ENCODE assay signal across 13 mouse cellular contexts in the genomic region with DNA sequence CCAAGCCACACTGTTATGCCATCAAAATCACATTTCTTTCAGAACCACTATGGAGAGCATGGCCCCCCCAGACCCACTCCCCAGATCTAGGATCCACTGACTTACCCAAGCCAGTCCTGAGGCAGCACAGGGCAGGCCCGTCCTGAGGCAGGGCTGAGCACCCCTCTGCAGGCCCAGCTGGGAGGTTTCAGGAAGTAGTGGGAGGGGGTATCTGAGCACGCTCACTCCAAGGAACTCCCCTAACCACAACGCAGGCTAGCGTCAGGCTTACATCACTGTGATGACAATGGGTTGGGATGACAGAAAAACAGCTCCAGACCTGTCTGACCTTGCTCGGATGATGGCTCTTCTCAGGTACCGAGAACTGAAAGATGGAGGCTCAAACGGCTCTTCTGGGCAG. TPM values are rescaled to one million over a fixed set of nuclear protein-coding genes. Genes with fewer than 3 reads are reported as not detected.
DNase-seq lines count a peak whose midpoint lies in the region; ATAC-seq and TF ChIP-seq lines count a peak whose summit lies in the region.
"Had no signal": no experiment of that assay in that cellular context is flagged by ENCODE, and none has a peak within 500 bp of the region (broad histone marks: within the 10 kb centered on the region; RNA-seq: fewer than 3 reads in every experiment).

No protein-coding gene starts in this region.

- intact Hi-C loops in heart, postnatal 14 days (cut with DNase I), result no loop called here
- intact Hi-C loops in left cerebral cortex, postnatal 4 days (cut with DNase I), result no loop called here

- no peak overlapping the region for H3K27ac ChIP-seq in midbrain, embryonic 11.5 days (ENCODE audit: low read depth, low read length)
- no peak overlapping the region for H3K27ac ChIP-seq in midbrain, embryonic 16.5 days (ENCODE audit: low read length)
- peak overlapping the region; percentile 33; the same call in 1 of the 2 replicates for H3K27ac ChIP-seq in macrophage
- H3K27ac ChIP-seq in cerebellum, adult 2 months (ENCODE audit: insufficient read depth, low read length), result no peak overlapping the region
- H3K27ac ChIP-seq: heart, adult 2 months; liver, embryonic 14.5 days had no signal

- H3K9ac ChIP-seq in midbrain, embryonic 11.5 days (ENCODE audit: low read length), result no peak overlapping the region
- H3K9ac ChIP-seq in midbrain, embryonic 16.5 days (ENCODE audit: low read depth, low read length), result no peak overlapping the region
- H3K9ac ChIP-seq: liver, embryonic 14.5 days had no signal

- DNase-seq in heart, adult 11 months, result peak; percentile 94
- DNase-seq in heart, postnatal 14 days, result no peak
- DNase-seq in midbrain, embryonic 11.5 days (ENCODE audit: low spot score, missing footprints), result no peak
- DNase-seq in thymus, postnatal 14 days, result peak; percentile 85
- no peak for DNase-seq in left cerebral cortex, postnatal 4 days
- no peak for DNase-seq in cerebellum, adult 2 months
- DNase-seq: kidney, adult 9 months; layer of hippocampus, postnatal 36 days; right cerebral cortex, postnatal 14 days had no signal

- no peaks in the 10 kb centered on the region for H3K27me3 ChIP-seq in midbrain, embryonic 11.5 days (ENCODE audit: control insufficient read depth, insufficient read depth, low read length)
- H3K27me3 ChIP-seq in midbrain, embryonic 16.5 days (ENCODE audit: control insufficient read depth, insufficient read depth, low read depth, low read length), result no peaks in the 10 kb centered on the region
- no peaks in the 10 kb centered on the region for H3K27me3 ChIP-seq in cerebellum, adult 2 months (ENCODE audit: control insufficient read depth, insufficient read depth, low read length)

- no peak overlapping the region for H3K4me3 ChIP-seq in midbrain, embryonic 11.5 days (ENCODE audit: low read depth, low read length)
- H3K4me3 ChIP-seq in midbrain, embryonic 16.5 days (ENCODE audit: low read depth, low read length), result no peak overlapping the region
- H3K4me3 ChIP-seq in macrophage (ENCODE audit: inconsistent target), result peak overlapping the region; percentile 30
- H3K4me3 ChIP-seq in cerebellum, adult 2 months (replicated peaks; ENCODE audit: insufficient read depth, low read depth, low read length), result no peak overlapping the region
- H3K4me3 ChIP-seq: heart, adult 2 months had no signal

- H3K9me3 ChIP-seq in midbrain, embryonic 11.5 days (ENCODE audit: control insufficient read depth, low read length), result no peaks in the 10 kb centered on the region
- H3K9me3 ChIP-seq in midbrain, embryonic 16.5 days (replicated peaks; ENCODE audit: control insufficient read depth, low read length, poor library complexity, severe bottlenecking), result no peaks in the 10 kb centered on the region

- 0 out of 2 replicates have a peak, but pooled peaks have one; percentile 22 for ATAC-seq in midbrain, embryonic 11.5 days (ENCODE audit: low FRiP score)
- ATAC-seq in midbrain, embryonic 16.5 days, result no peak

- no peak for TF ChIP-seq POLR2A in cerebellum, adult 2 months (IDR thresholded peaks at IDR 0.05; ENCODE audit: borderline replicate concordance, insufficient read depth, low read length)

- no peaks in the 10 kb centered on the region; the same call in 1 of the 2 replicates for H3K79me2 ChIP-seq in macrophage (ENCODE audit: inconsistent target)

- no peaks in the 10 kb centered on the region for H3K4me1 ChIP-seq in midbrain, embryonic 11.5 days (ENCODE audit: control insufficient read depth, insufficient read depth, low read length)
- H3K4me1 ChIP-seq in midbrain, embryonic 16.5 days (ENCODE audit: control insufficient read depth, insufficient read depth, low read length), result no peaks in the 10 kb centered on the region
- no peaks in the 10 kb centered on the region for H3K4me1 ChIP-seq in cerebellum, adult 2 months (ENCODE audit: control insufficient read depth, insufficient read depth, low read length)

- H3K36me3 ChIP-seq in midbrain, embryonic 11.5 days (ENCODE audit: control insufficient read depth, insufficient read depth, low read length), result no peaks in the 10 kb centered on the region
- H3K36me3 ChIP-seq in midbrain, embryonic 16.5 days (ENCODE audit: control insufficient read depth, insufficient read depth, low read length), result no peaks in the 10 kb centered on the region
- no peaks in the 10 kb centered on the region for H3K36me3 ChIP-seq in macrophage (ENCODE audit: inconsistent target)

- H3K4me2 ChIP-seq in midbrain, embryonic 11.5 days, result no peak overlapping the region
- H3K4me2 ChIP-seq in midbrain, embryonic 16.5 days (ENCODE audit: low read length), result no peak overlapping the region

- TF ChIP-seq CTCF in cerebellum, adult 2 months (IDR thresholded peaks at IDR 0.05; ENCODE audit: borderline replicate concordance, insufficient read depth, low read depth, low read length), result no peak

- 80% methylated on average over 7 of the region's 7 CpGs for WGBS in midbrain, embryonic 11.5 days
- WGBS in midbrain, embryonic 16.5 days, result 74% methylated on average over 7 of the region's 7 CpGs
- WGBS in macrophage (ENCODE audit: missing documents), result 25% methylated on average over 7 of the region's 7 CpGs
- WGBS in cerebellum, adult 2 months, result 87% methylated on average over 7 of the region's 7 CpGs

RNA-seq across cellular contexts. Expression of a gene that starts 7.3 kb away (rescaled TPM):
- 1 to 10 TPM in 1 of 2 experiments, under 1 TPM in 1; 0.22 to 2.0 TPM for total RNA-seq in heart, postnatal 14 days (2021)
- polyA plus RNA-seq in midbrain, embryonic 11.5 days (2014; fragmentation: Nextera tagmentation; extraction: Ambion mirVana), result not detected in 2 replicates
- 0.14 TPM in 1 of 2 replicates, not detected in the other for polyA plus RNA-seq in midbrain, embryonic 16.5 days (2015; fragmentation: Nextera tagmentation; extraction: Ambion mirVana)
- 10 to 100 TPM in 17 of 26 experiments, 1 to 10 TPM in 9; 3.0 to 63.3 (median 17.6) TPM for total RNA-seq in macrophage (2018; cell fraction: chromatin; rRNA removed)
- 10 to 100 TPM in 8 of 26 experiments, 1 to 10 TPM in 18; 2.8 to 35.1 (median 6.6) TPM for total RNA-seq in macrophage (2018; cell fraction: cytosol; rRNA removed)
- total RNA-seq in macrophage (2018; cell fraction: nucleus; rRNA removed), result 100 to 1,000 TPM in 3 of 26 experiments, 10 to 100 TPM in 20, 1 to 10 TPM in 3; 7.3 to 110 (median 37.5) TPM
- polyA plus RNA-seq in macrophage (2018), result 1.7 to 5.8 TPM (median 2.0 TPM) in 3 replicates
- total RNA-seq in left cerebral cortex, postnatal 4 days (2021), result not detected
- polyA plus RNA-seq in cerebellum, adult 2 months (2012; rRNA removed), result 0.05 and 0.08 TPM in 2 replicates
- total RNA-seq: layer of hippocampus, postnatal 36 days had no signal

RNA-seq across cellular contexts. Expression of a gene that starts 31.5 kb away (rescaled TPM):
- 10 to 100 TPM in 1 of 2 experiments, 1 to 10 TPM in 1; 7.8 to 12.1 TPM for total RNA-seq in heart, postnatal 14 days (2021)
- polyA plus RNA-seq in midbrain, embryonic 11.5 days (2014; fragmentation: Nextera tagmentation; extraction: Ambion mirVana), result 159 TPM in 2 replicates
- polyA plus RNA-seq in midbrain, embryonic 16.5 days (2015; fragmentation: Nextera tagmentation; extraction: Ambion mirVana), result 32.6 and 37.6 TPM in 2 replicates
- 10 to 100 TPM in 23 of 26 experiments, 1 to 10 TPM in 3; 5.3 to 54.6 (median 24.2) TPM for total RNA-seq in macrophage (2018; cell fraction: chromatin; rRNA removed)
- 10 to 100 TPM in 22 of 26 experiments, 1 to 10 TPM in 4; 7.2 to 27.0 (median 12.5) TPM for total RNA-seq in macrophage (2018; cell fraction: cytosol; rRNA removed)
- 10 to 100 TPM in 21 of 26 experiments, 1 to 10 TPM in 5; 7.7 to 62.7 (median 23.5) TPM for total RNA-seq in macrophage (2018; cell fraction: nucleus; rRNA removed)
- 10.7 to 17.8 TPM (median 14.2 TPM) in 3 replicates for polyA plus RNA-seq in macrophage (2018)
- 10 to 100 TPM; 18.5 to 19.8 TPM for total RNA-seq in left cerebral cortex, postnatal 4 days (2021)
- 9.3 and 9.8 TPM in 2 replicates for polyA plus RNA-seq in cerebellum, adult 2 months (2012; rRNA removed)

RNA-seq across cellular contexts. Expression of a gene that starts 52.0 kb away (rescaled TPM):
- 1 to 10 TPM; 1.9 to 2.2 TPM for total RNA-seq in heart, postnatal 14 days (2021)
- polyA plus RNA-seq in midbrain, embryonic 11.5 days (2014; fragmentation: Nextera tagmentation; extraction: Ambion mirVana), result 14.7 and 15.3 TPM in 2 replicates
- polyA plus RNA-seq in midbrain, embryonic 16.5 days (2015; fragmentation: Nextera tagmentation; extraction: Ambion mirVana), result 25.2 and 26.1 TPM in 2 replicates
- 1 to 10 TPM in 20 of 26 experiments, under 1 TPM in 6; 0.48 to 6.2 (median 2.3) TPM for total RNA-seq in macrophage (2018; cell fraction: chromatin; rRNA removed)
- total RNA-seq in macrophage (2018; cell fraction: cytosol; rRNA removed), result 1 to 10 TPM; 2.4 to 6.4 (median 3.8) TPM
- total RNA-seq in macrophage (2018; cell fraction: nucleus; rRNA removed), result 1 to 10 TPM; 1.8 to 5.3 (median 2.9) TPM
- 1.9 to 4.4 TPM (median 4.2 TPM) in 3 replicates for polyA plus RNA-seq in macrophage (2018)
- total RNA-seq in left cerebral cortex, postnatal 4 days (2021), result 10 to 100 TPM; 15.0 to 15.8 TPM
- polyA plus RNA-seq in cerebellum, adult 2 months (2012; rRNA removed), result 6.5 and 7.6 TPM in 2 replicates

RNA-seq across cellular contexts. Expression of a gene that starts 58.3 kb away (rescaled TPM):
- total RNA-seq in heart, postnatal 14 days (2021), result 10 to 100 TPM; 14.5 to 19.5 TPM
- polyA plus RNA-seq in midbrain, embryonic 11.5 days (2014; fragmentation: Nextera tagmentation; extraction: Ambion mirVana), result 0.07 and 0.22 TPM in 2 replicates
- polyA plus RNA-seq in midbrain, embryonic 16.5 days (2015; fragmentation: Nextera tagmentation; extraction: Ambion mirVana), result 1.4 and 2.0 TPM in 2 replicates
- 1,000 to 10,000 TPM in 1 of 26 experiments, 100 to 1,000 TPM in 25; 132 to 1,128 (median 253) TPM for total RNA-seq in macrophage (2018; cell fraction: chromatin; rRNA removed)
- total RNA-seq in macrophage (2018; cell fraction: cytosol; rRNA removed), result 100 to 1,000 TPM in 12 of 26 experiments, 10 to 100 TPM in 14; 46.7 to 172 (median 94.6) TPM
- total RNA-seq in macrophage (2018; cell fraction: nucleus; rRNA removed), result 100 to 1,000 TPM; 108 to 342 (median 214) TPM
- polyA plus RNA-seq in macrophage (2018), result 41.7 to 78.3 TPM (median 63.2 TPM) in 3 replicates
- 10 to 100 TPM; 28.1 to 28.2 TPM for total RNA-seq in left cerebral cortex, postnatal 4 days (2021)
- polyA plus RNA-seq in cerebellum, adult 2 months (2012; rRNA removed), result 11.0 and 14.7 TPM in 2 replicates

Comparison
In these comparisons a context has a peak if more than half of its experiments do, and no peak if none do; other contexts are left out.
1. DNase-seq: peak in heart, adult 11 months (single experiment) and thymus, postnatal 14 days (single experiment); none in heart, postnatal 14 days (0 of 2), midbrain, embryonic 11.5 days (single experiment), left cerebral cortex, postnatal 4 days (single experiment) and cerebellum, adult 2 months (0 of 2).